Mouse (Mus musculus): Measurements from ENCODE around the gene Pptc7.
"Not testable (repeated sequence)": the region's sequence is repeated elsewhere in the genome, so short reads cannot be mapped to it uniquely, and the experiment has no call there.

Gene Pptc7

GRCm38 (mm10) chr5:122300071-122300518, 15.9 kb downstream of the Pptc7 start:
- no peak for DNase-seq (ENCODE audit: low spot score)

DNA sequence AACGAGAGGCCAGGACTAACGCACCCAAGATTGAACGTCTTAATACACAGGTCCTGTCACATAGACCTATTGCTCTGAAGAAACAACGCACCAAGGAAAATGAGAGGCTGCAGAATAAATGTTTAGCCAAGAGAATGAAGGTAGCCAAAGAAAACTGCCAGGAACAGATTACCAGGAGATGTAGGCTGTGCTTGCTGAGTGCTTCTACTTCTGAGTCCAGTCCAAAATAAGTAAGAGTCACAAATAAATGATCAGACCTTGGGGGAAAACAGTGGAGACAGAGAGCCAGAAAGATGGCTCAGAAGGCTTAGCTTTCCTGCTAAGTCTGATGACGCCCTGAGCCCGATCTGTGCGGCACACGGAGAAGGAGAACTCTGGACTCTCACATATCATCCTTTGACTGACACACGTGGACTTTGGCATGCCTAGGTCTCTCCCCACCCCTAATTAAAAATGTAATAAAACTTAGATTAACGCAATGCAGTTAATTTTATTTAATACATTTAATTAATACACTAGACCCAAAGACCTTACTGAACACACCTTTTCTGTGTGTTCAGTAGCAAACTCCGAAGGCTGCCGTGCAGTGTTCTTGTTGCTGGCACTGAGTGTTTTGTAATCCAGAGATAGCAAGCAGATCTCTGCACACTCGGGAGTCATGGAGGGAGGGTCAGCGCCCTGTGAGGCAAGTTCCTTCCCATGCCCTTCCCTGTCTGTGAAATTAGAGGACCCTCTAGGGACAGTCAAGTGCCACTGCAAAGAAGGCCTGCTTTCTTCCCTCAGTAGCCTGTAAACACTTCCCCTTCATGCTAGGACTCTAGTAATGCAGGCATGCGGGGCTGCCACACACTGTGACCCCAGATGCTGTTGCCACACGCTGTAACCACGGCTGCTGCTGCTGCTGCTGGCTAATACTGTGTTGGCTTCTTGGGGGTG, 18.9 kb downstream of the Pptc7 start:
- no peak for DNase-seq (ENCODE audit: low spot score)

- DNase-seq (ENCODE audit: low spot score), result no peak
Observed at GRCm38 (mm10) chr5:122303937-122304336, 19.8 kb downstream of the Pptc7 start.

DNA sequence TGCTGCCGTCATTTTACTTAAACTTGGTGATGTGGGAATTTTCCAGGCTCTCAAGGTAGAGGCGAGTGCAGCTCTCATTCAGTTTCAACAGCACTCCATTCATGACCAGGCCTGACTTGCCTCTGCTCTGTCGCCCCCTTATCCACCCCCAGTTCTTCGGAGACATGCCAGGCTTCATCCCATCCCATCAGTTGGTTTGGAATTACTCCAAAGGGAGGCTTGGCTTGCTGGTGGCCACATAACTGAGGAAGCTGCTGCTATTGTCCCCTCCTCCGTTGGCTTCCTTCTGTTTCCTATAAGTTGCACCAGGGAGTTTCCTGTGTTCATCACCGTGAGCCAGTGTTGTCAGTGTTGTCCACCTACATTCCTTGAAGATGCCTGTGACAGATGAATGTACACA, 20.4 kb downstream of the Pptc7 start:
- DNase-seq (ENCODE audit: low spot score), result no peak

DNA sequence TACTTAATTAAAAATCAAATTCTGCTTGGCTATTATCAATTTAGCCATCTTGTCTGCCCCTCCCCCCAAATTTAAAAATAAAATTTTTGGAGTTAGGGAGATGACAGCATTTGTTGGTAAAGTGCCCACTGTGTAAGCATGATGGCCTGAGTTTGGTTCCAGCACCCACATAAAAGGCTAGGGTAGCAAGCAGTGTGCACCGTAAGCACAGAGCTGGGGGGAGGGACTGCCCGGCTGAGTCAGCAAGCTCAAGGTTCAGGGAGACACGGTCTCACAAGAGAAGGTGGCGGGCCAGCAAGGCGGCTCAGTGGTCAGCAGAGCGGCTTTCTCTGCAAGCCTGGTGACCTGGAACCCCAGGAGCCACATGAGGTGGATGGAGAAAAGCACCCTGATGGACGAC, 21.3 kb downstream of the Pptc7 start:
- DNase-seq (ENCODE audit: low spot score), result no peak

DNA sequence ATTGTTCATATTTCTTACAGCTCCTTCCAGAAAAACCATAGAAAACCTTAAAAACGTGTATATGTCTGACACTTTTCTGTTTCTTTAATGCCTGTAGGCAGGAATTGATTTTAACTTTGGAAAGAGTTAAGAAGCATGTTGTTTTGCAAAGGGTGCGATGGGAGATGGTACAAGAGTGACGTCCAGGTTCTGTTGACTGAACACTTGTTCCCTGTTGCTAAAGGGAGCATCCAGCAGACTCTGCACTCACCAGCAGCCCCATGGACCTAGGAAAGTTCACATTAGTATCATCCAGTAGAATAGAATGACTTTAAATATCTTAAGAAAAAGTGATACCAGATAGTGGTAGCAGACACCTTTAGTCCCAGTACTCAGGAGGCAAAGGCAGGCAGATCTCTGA, 22.4 kb downstream of the Pptc7 start:
- DNase-seq (ENCODE audit: low spot score), result no peak

- no peak for DNase-seq (ENCODE audit: low spot score)
Observed at GRCm38 (mm10) chr5:122310699-122311098, 26.5 kb downstream of the Pptc7 start.

- DNase-seq (ENCODE audit: low spot score), result no peak
Observed at GRCm38 (mm10) chr5:122311692-122312091, 27.5 kb downstream of the Pptc7 start.

DNA sequence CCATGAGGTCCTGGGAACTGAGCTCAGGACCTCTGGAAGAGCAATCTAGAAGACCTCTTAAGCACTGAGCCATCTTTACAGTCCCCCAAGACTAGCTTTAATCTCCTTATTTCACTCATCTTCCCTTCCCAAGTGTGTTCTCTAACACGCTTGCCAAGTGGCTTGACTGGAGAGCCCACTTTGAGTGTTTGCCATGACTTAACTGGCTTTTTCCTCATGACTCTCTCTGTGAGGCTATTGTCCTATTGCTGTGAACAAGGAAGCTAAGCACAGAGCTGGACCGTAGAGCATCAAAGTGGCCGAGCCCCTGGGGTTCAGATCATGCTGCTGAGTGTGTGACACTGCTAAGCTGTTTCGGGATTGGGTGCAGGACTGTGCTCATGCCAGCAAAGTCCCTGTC, 28.2 kb downstream of the Pptc7 start:
- DNase-seq (ENCODE audit: low spot score), result peak; percentile 43

GRCm38 (mm10) chr5:122312942-122313684, 28.9 kb downstream of the Pptc7 start:
- DNase-seq (ENCODE audit: low spot score), result no peak

DNA sequence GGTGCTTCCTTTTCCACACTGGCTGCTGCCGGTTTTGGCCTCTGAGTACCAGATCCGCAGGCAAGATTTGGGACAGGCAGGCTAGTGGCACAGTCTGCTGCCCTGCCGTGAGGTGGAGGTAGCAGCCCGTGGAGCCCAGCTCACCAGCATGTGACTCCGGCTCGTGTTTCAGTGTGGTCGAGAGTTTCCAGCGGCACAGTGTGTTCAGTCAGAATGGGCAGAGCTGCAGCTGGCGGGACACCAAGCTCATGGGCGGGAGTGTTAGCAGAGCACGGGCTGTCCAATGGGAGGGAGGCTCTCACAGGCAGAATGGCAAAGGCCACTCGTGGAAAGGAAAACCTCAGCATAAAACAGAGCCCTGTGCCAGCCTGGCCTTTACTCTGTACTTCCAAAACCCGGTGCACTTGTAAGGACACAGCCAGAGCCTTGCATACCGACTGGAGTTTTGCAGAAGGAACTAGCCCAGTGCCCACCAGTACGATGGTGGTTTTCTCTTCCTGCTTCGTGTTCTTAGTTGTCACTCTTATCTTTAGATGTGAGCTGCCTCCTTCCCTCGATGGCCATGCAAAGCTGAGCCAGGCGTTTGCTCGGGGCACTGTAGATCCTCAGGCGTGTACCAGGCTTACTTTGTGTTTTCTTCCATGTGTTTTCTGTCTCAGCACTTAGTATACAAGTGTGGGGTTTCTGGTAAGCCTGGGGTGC, 31.0 kb downstream of the Pptc7 start:
- peak; percentile 95 for DNase-seq (ENCODE audit: low spot score)

DNA sequence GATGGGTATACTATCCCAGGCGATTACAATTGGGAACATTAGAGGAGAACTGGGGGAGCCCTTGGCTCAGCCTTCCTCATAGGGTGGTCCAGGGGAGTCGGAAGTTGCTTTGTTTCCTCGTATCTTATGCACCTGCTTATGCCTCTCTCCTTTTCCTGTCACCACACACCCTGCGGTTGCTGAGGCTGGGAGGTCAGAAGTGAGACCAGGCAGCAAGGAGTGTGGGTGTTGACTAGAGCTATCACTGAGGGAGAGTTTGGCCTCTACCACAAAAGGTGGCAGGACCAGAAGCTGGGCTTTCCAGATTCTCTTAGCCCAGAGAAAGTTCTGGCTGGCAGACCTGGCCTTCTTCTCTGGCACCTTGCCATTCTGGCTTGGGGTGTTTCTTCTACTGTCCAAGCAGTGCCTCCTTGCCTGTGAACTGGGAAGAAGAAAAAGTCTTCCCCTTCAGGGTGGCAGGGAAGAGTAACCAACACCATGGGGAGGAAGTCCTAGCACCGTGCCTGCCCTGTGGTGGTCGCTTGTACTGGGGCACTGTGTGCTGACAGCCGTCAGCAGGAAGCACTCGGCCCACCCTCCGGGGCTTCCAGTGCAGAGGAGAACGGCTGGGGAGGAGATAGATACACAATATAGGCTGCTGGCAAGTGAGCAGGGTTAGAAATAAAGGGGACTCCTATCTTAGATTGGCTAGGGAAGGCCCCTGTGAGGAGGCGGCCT, 33.3 kb downstream of the Pptc7 start:
- DNase-seq (ENCODE audit: low spot score), result peak; percentile 31

GRCm38 (mm10) chr5:122318100-122318499, 33.9 kb downstream of the Pptc7 start:
- peak; percentile 73 for DNase-seq (ENCODE audit: low spot score)

DNA sequence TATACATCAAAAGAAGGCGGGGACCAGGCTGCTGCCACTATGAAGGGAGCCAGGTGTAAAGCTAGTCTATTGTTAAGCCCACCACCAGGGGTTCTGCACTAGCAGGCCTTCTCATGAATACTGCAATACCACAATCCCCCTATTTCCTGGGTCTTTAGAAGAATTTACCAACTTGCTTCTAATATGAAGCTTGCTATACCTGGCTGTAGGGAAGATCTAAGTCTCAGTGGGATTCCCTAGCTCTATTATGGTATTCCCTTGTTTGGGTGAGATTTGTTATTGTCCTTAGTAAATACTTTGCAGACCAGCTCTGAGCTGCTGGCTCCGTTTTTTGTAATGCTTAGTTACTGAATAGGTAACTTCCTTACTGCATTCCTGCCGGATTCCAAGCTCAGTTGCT, 34.8 kb downstream of the Pptc7 start:
- DNase-seq (ENCODE audit: low spot score), result not testable (repeated sequence)

- peak; percentile 38 for DNase-seq (ENCODE audit: low spot score)
Observed at GRCm38 (mm10) chr5:122319474-122320204, 35.5 kb downstream of the Pptc7 start.

- peak; percentile 16 for DNase-seq (ENCODE audit: low spot score)
Observed at GRCm38 (mm10) chr5:122320205-122320781, 36.1 kb downstream of the Pptc7 start.

- DNase-seq (ENCODE audit: low spot score), result no peak
Observed at GRCm38 (mm10) chr5:122323523-122323922, 39.4 kb downstream of the Pptc7 start.

GRCm38 (mm10) chr5:122324608-122325431, 40.7 kb downstream of the Pptc7 start:
- DNase-seq (ENCODE audit: low spot score), result peak; percentile 74

GRCm38 (mm10) chr5:122325477-122325876, 41.3 kb downstream of the Pptc7 start:
- DNase-seq (ENCODE audit: low spot score), result no peak

DNA sequence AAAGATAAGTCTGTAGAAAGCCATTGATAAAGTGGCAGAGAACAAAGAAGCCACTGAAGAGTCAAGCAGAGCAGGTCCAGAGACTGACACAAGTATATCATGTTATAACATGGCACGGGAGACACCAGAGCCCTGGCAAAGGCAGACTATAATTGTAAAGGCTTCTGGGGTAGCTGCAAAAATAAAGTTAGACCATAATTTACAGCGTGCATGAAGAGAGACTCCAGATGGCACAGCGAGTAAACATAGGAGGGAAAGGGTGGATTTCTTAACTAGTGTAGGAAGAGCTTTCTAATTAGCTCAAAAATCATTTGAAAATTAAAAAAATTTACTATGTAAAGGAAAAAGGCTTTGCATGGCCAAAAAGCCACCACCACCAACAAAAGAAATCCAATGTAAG, 43.1 kb downstream of the Pptc7 start:
- DNase-seq (ENCODE audit: low spot score), result no peak

Data from lung, postnatal 25 days (tissue).